Mouse (Mus musculus) erythroblast, adult 5-6 weeks (primary cell): ENCODE results near the gene Cdk17. TPM values are rescaled to one million over a fixed set of nuclear protein-coding genes. Genes with fewer than 3 reads are reported as not detected.

Source experiments
- ATAC-seq: replicated peaks from 2 replicates; pipeline ENCODE4 v1.8.0; 2016; ENCODE audit warnings: moderate number of reproducible peaks, mild to moderate bottlenecking, moderate TSS enrichment, inconsistent platforms; ENCODE audit not compliant: poor library complexity, low FRiP score, severe bottlenecking
- total RNA-seq, 2 experiments: library from RNA; stranded (forward) in 1 of 2; stranded (reverse) in 1 of 2; fragments of 150-400 nt in 1 of 2; fragments of 200-764, 138-1000 nt in 1 of 2; gene quantifications; 2 replicates each; pipeline versions ENCODE4 v1.2.3 to v1.2.4; 2015 to 2017; ENCODE audit warnings: low replicate concordance in 2 of 2

The Cdk17 gene
- total RNA-seq, 2 experiments from 2014 or later = 26.2 to 27.5 TPM

DNA sequence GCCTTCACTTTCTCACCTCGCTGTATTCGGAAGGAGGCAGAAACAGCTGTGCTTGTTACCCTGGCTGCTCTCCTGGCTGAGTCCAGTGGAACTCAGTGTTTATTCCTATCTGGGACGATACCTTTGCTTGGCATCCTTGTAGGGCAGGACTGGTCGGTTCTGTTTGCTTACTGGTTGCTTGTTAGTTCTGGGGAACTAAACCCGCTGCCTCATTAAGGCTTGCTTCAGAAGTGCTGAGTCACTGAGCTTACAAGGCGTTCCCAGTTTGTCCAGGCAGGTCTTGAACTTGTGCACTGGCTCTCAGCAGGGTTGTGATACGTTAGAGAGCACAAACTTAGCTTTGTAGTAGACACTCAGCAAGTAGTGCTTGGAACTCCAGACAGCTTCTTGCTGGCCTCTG lies 52.7 kb downstream of the Cdk17 start:
- ATAC-seq = peak; percentile 74

DNA sequence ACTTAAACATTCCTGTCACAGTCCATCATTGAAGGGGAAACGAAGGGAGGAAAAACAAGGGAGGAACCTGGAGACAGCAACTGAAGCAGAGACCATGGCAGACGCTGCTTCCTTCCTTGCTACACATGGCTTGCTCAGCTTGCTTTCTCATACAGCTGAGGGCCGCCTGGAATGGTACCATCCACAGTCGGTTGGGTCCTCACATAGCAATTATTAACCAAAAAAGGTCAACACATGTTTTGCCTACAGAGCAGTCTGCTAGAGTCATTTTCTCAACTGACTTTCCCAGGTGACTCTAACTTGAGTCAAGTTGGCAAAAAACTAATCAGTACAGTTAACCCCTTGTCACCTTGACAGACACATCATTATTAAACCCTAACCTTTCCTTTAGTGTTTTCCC lies 53.6 kb downstream of the Cdk17 start:
- ATAC-seq = no peak

DNA sequence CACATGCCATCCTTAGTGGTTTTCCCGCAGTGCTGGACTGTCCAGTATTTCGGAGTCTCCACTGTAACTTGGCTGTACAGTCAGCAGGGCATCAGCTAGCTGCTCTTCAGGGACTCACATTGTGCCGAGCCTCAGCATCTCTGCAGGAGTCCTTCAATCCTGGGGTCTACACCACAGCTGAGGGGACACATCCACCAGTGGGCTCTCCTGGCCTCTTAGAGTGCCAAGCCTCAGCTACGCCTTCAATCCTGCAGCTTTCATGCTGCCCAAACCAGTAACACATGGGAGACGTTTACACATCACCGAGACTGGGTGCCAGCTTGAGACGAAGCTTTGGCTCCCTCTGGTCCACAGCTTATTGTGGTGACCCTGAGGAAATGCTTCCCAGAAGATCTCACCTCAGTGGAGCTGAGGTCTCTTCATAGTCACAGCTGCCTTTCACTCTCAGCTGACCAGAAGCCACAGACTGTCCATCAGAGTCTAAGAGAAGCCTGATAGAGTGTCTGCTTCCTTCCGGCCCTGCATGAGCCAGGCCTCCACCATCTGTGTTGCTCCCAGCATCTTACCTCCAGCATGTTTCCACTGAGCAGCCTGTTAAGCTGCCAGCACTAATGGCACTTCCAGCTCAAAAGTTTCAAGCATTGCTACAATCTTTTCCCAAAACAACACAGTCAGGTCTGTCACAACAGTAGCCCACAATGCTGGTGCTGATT lies 54.5 kb downstream of the Cdk17 start:
- no peak for ATAC-seq

DNA sequence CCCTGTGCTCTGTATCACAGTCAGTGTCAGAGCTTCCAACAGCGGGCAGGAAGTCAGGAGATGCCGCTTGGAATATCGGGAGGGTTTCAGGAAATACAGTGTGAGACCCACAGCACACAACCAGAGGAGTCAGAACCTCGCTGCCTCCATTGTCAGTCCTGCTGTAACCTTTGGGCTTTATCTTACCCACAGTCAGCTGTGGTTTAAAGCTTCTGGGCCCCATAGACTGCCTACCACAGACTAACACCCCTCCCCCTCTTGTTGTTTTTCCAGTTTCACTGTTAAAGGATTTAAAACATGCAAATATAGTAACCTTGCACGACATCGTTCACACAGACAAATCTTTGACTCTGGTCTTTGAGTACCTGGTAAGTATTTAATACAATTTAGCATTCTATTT lies 65.1 kb downstream of the Cdk17 start:
- no peak for ATAC-seq

DNA sequence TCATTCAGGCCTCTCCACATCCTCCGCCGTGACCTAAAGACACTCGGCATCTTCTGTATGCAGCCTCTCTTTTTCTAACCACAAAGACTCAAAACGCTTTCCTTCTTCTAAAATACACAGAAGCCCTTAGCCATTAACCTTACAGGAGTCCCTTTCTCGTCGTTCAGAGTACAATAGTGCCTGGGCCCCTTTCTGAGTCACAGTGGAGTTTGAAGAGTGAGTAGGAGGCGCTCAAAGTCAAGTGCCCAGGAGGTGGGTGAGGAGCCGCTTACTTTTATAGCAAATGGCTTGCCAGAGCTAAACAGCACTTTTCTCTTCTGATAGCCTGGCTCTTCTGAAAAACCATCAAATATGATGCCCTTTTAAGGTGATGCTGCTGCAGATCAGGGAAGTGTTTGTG lies 67.2 kb downstream of the Cdk17 start:
- no peak for ATAC-seq

DNA sequence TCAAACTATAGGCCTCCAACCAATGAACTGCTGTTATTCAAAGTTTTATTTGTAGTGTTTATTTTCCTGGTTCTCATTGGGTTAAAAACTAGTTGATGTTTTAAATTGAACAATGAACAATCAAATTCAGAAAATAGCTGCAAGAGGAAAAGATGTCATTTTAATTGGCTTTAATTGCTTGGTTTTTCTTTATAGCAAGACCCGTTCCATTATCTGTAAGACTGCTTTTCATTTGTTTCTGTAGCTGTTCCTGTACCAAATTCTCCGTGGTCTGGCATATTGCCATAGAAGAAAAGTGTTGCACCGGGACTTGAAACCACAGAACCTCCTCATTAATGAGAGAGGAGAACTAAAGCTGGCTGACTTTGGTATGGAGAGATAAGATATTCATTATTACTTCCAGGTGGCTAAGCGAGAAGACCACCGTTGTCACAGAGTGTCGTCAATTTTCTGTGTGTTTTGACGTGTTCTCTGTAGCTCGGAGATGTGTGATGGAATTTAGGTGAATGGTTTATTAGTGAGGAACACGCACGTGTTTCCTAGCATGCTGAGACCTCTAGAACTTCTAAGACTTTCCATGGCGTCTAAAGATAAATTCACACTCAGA lies 67.8 kb downstream of the Cdk17 start:
- 0 out of 2 replicates have a peak, but pooled peaks have one; percentile 11 for ATAC-seq

DNA sequence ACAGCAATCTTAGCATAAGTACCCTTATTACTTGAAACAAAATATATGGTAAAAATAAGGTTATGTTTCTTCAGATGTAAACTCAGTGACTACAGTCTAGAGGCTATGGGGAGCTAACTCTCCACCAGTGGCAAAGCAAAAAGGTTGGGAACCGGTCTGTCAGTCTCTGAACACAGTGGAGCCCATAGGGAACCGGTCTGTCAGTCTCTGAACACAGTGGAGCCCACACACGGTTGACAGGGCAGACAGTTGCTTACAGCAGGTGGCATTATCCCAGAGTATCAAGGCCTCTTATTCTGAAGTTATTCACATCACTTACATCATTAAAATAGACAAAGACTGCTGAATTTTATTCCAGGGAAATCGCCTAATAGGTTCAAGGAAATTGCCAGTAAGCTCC lies 70.8 kb downstream of the Cdk17 start:
- ATAC-seq = no peak

DNA sequence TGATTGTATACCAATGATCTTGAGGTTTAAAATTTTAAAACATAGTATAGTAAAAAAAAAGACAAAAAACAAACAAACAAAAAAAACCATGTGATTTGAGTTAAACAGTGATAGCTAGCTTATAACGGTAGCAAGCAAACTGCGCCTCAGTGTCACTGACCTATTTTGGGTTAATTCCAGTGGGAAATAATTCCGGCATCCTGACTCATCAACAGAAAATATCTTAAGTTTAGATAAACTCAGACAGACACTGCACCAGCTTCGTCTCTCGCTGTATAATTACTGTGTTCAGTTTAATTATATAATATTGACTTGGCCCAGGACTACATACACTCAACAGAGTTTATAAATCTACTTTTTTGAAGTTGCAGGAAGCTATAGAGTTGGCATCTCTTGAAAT lies 71.2 kb downstream of the Cdk17 start:
- ATAC-seq = no peak

DNA sequence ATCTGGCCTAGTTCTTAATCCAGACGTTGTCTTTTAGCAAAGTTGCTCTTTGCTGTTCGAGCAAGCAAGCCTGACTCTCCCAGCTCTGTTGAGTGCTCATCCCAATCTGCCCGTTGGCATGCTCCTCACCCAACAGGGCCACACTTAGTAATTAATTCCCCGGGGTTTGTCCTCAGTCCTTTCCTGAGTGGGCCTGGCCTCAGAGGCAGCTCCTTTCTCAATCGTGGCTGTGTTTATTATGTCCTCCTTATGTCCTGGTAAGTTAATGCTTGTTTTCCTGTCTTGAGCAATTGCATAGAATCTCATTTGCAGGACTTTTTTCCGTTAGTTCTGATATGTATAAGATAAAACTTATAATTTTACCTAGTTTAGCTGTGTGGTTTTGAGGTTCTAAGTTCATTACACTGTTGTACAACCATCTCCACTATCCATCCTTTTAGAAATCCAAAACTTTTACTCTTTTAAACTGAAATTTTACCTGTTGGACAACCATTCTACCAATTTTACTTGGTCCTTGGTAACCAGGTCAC lies 73.1 kb downstream of the Cdk17 start:
- ATAC-seq = no peak

DNA sequence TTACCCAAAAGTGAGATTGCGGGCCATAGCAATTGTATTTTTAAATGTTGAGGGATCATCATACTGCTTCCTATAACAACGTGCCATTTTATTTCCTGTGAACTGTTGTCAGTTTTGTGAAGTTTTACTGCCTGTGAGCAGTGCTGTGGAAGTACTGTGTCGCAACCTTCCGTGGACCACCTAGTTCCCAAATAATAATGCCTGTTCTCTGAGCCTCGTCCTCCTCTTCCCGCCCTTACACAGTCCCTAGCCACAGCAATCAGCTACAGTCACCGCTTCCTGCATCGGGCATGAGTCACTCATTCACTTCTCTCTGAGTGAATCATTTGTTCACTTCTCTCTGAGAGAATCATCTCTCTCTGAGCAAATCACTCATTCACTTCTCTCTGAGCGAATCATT lies 74.0 kb downstream of the Cdk17 start:
- no peak for ATAC-seq

DNA sequence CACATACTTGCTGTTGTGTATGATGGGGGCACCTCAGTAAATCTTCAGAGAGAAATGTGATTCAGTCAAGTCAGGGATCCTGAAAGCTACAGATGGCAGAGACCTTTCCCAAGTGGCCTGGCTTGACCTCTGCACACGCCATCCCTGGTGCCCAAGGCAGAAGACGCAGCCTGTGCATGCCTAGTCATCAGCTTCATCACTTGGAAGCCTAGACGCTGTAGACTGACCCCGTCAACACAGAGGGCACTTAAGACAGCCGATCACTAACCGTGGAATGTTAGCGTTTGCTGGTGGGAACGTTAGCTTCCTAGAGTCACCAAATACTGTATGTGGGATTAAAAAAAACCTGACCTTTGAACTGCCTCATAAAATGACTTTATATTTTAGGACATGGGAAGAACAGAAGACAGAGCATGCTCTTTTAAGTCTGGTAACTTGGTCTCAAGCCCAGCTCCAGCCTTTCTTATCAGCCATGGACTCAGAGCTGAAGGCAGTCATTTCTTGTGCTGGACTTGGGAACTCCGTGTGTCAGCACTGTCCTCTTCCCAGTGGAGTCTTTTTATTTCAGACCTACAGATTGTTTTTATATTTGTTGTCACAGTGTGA lies 78.6 kb downstream of the Cdk17 start:
- no peak for ATAC-seq

DNA sequence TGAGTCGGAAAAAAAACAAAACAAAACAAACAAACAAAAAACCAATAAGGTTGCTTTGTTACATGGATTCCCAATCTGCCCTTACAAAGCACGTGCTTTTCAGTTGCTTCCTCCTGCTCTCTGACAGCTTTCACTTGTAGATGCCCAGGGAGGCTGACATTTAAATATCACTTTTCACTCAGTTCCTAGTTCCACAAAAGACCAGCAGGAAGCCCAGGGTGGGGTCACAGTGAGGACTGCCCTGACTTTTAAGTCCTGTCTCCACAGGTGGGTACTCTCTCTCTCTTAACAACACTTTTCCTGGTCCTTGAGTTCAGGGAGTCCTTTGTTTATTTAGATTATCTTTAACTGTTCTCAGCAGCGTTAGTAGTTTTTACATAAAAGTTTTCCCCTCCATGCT lies 81.5 kb downstream of the Cdk17 start:
- ATAC-seq = no peak

DNA sequence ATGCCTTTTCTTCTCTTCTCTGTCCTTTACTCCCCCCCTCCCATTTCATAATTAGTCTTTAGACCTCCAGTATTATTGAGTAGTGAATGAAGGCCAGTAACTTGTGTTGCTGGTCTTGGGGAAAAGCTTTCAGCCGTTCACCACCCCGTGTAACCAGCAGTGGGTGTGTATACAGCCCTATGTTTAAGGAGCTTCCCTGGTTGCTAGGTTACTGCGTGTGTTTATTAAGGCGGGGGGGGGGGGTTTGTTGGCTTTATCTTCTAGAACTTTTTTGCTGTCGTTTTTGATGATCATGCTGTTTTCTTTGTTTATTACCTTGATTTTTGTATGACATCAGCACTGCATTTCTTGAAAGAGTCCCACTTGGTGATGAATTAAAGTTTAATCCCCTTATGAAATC lies 82.2 kb downstream of the Cdk17 start:
- no peak for ATAC-seq

DNA sequence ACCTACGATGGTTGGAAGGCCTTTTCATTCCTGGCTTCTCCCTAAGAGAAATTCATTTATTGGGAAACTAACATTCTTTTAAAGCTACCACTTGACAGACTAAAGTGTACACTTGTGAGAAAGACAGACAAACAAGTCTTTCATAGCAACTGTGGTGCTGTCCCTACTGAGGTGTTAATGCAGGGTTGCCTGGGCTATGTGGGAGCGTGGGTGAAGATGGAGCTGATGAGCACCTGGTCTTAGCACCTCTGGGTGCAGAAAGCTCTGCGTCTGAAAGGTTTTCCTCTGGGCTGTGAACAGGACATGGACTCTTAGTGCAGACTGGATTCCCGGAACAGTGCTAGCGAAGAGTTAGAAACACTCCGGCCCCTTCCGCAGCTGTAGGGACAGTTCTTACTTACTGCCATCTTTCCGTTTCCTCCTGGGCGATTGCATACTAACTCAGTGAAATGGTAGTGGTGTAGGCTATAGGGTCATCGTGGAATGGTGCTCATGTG lies 83.6 kb downstream of the Cdk17 start:
- no peak for ATAC-seq

DNA sequence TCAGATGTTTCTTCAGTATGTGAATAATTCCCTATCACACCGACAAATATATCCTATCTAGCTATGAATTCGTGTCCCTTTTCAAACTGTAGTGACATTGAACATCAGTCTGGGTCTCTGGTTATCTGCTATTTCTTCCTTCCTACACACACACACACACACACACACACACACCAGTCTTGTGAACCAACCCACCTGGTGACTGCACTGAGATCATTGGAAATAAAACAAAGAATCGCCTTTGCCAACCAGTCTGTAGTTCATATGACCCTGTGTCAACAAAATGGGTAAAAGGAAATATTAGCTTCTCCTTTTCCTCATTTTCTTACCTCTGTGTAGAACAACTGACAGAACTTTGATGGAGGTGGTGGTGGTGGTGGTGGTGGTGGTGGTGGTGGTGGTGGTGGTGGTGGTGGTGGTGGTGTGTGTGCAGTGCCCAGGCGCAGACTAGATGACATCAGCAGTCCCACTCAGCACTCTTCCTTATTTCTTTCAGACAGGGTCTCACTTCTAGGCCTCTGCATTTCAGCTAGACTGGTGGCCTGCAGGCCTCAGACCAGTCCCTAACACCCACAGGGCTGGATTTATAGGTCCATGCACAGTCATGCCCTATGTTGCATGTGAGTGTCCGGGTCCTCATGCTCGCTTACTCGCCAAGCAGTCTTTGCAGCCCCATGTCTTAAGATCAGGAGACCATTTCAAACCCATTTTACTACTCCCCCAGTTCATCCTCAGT lies 85.7 kb downstream of the Cdk17 start:
- peak; percentile 38; the same call in 1 of the 2 replicates for ATAC-seq

DNA sequence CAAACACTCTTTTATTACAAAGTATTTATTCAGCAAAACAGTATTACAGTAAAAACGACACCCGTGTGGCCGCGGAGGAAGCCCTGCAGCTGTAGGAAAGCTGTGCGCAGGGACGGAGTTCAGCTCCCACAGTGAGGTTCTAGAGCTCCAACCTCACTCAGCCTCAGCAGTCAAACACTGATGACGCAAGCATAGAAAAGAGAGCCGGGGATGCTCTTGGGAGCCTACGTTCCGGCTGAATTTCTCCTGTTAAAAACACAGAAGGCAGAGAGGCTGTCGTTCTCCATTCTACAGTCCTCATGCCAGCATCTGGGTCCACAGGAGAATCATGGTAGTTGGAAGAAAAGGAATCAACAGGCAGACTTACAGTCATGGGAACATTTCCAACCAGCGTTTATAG lies 86.7 kb downstream of the Cdk17 start:
- ATAC-seq = no peak

DNA sequence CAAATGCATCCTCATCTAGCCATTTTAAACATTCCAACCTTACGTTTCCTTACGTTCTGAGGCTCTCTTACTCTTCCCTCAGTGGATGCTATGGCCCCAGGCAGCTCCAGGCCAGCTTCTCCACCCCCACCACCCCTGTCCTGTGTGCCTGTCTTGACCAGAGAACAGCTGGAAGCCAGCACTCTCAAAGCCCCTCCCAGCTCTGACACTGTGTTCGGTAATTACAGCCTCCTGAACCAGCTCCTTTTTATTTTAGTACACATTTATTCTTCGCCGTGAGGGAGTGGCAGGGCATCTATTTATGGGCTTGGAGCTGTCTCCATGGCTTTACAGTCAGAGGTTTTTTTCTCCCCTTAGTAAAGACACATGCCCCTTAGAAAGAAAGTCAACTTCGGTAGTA lies 87.2 kb downstream of the Cdk17 start:
- ATAC-seq = no peak

DNA sequence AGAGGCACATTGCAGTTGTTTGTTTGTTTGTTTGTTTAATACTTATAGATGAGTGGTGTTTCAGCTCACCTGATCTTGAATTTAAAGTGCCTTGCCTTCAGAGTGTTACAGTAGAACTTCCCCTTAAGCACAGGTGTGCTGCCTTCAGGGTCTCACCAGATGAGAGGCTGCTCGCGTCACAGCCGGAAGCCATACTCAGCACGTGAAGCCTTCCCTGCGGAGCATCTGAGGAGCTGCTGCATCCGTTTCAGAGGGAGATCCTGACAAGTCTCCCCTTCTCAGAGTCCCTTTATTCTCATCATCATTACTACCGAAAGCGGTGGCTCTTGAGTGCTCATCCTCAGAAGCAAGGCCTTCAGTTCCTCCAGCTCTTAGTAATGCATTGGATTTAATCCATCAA lies 87.7 kb downstream of the Cdk17 start:
- no peak for ATAC-seq

DNA sequence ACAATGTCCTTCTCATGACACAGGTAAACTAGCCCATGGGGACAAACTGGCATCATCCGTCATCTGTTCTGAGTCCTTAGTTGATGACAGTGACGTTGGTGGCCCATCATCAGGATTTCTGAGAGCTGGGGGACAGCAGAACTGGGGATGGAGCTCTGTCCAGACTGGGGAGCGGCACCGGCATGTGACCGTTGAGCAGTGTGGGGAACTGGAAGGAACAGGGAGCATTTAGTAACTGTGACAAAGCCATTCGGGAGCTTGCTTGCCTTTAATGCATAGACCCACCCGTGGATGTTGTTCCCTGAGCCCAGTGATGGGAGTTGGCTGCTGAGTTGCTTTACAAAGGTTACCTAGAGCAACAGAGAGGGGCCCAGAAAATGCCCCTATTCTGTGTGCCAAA lies 89.2 kb downstream of the Cdk17 start:
- ATAC-seq = no peak
